Mouse (Mus musculus) heart, postnatal 0 days (tissue): ENCODE data around the gene Plcb1.

Experiments
- CTCF ChIP-seq: IDR thresholded peaks from 2 replicates; pipeline ENCODE4 v1.5.1; 2016; ENCODE audit warnings: antibody characterized with exemption, control low read depth, low read depth
- EP300 ChIP-seq: IDR thresholded peaks from 2 replicates; pipeline ENCODE4 v1.6.1; 2016; ENCODE audit warnings: antibody characterized with exemption, low read depth

GRCm38 (mm10) chr2:134927072-134927471 is 141.2 kb downstream of the Plcb1 start:
- no peak for TF ChIP-seq CTCF
- TF ChIP-seq EP300 = no peak
